Mouse (Mus musculus) stomach, embryonic 14.5 days (tissue): ENCODE measurements at regions not wholly inside any gene's neighbourhood (a gene's known extent, or its start where the extent isn't known, plus 50 kb on each side); places are given as distances from the start of the nearest gene placed in this dataset.

Experiments
- ATAC-seq: fragments of 200-750 bp; cut with Nextera tagmentation; 2 replicates; pipeline ENCODE4 v1.8.0; 2017; ENCODE audit warnings: low read depth, moderate TSS enrichment; ENCODE audit not compliant: insufficient number of reproducible peaks, insufficient read depth, low FRiP score
- H3K27ac ChIP-seq: fragments of 300-500 bp; sonication (generic); 2 replicates; pipeline ENCODE4 v1.5.1; 2014; ENCODE audit warnings: mild to moderate bottlenecking, low read length, moderate library complexity, mixed read lengths
- H3K27me3 ChIP-seq: fragments of 300-500 bp; sonication (generic); 2 replicates; pipeline ENCODE4 v1.6.1; 2014; ENCODE audit warnings: low read length, control low read depth, mixed read lengths; ENCODE audit not compliant: control insufficient read depth, insufficient read depth
- H3K36me3 ChIP-seq: fragments of 300-500 bp; sonication (generic); 2 replicates; pipeline ENCODE4 v1.6.1; 2014; ENCODE audit warnings: mild to moderate bottlenecking, control low read depth, low read length, moderate library complexity, mixed read lengths; ENCODE audit not compliant: control insufficient read depth, insufficient read depth
- H3K4me1 ChIP-seq: fragments of 300-500 bp; sonication (generic); 2 replicates; pipeline ENCODE4 v1.6.1; 2014; ENCODE audit warnings: low read length, control low read depth, mixed read lengths; ENCODE audit not compliant: control insufficient read depth, insufficient read depth
- H3K4me2 ChIP-seq: fragments of 300-500 bp; sonication (generic); replicated peaks from 2 replicates; pipeline ENCODE4 v1.6.1; 2014; ENCODE audit warnings: low read depth, low read length, control low read depth
- H3K4me3 ChIP-seq: fragments of 300-500 bp; sonication (generic); 2 replicates; pipeline ENCODE4 v1.5.1; 2014; ENCODE audit warnings: low read depth, low read length, control low read depth
- H3K9ac ChIP-seq: fragments of 300-500 bp; sonication (generic); replicated peaks from 2 replicates; pipeline ENCODE4 v1.6.1; 2014; ENCODE audit warnings: low read depth, mild to moderate bottlenecking, control low read depth, low read length, moderate library complexity, mixed read lengths
- H3K9me3 ChIP-seq: fragments of 300-500 bp; sonication (generic); 2 replicates; pipeline ENCODE4 v1.6.1; 2016; ENCODE audit warnings: low read depth, low read length, control low read depth; ENCODE audit not compliant: control insufficient read depth
- WGBS: fragments of 180-500 bp; shearing (Covaris S2); extraction: QIAGEN DNeasy Blood & Tissue Kit; methylation state at CpG from one replicate; pipeline ENCODE4 v1.1.7; 2014; 5-methylcytosine and 5-hydroxymethylcytosine counted together

DNA sequence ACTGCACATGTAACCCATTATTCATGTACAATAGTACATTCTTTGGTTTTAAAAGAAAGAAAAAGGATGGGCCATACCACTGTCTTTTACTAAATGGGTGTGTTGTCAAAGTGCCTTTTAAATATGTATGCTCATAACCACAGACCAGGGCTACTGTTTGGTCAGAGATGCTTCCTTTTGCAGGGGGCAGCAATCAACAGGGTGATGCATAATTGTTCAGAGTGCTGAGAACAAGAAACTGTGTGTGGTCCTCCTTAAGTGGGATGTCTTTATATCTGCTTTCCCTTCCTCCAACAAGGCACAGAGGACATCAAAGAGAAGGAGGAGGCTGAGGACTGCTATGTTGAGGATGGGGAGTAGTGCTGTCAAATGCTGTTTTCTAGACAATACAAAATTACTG, 544.0 kb downstream of the Ptprc start:
- no peak overlapping the region for H3K4me3 ChIP-seq
- no peak for ATAC-seq
- no peaks in the 10 kb centered on the region for H3K4me1 ChIP-seq

DNA sequence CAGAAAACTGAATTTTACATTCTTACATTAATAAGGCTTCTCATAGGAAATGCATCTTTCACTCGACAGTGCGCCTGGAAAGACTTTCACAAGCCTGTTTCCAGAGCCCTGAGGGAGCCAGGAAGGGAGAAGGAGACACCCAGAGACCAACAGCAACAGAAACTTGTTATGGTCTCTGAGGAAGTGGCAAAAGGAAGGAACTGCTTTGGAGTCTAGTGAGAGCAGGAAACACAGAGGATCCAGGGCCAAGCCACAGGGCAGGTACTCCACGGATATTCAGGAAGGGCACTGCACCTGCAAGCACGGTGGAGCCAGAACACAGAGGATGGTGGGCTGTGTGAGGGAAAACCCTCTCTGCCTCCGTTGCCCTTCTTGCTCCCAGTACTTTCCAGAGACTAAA, 554.8 kb downstream of the Ptprc start:
- H3K4me3 ChIP-seq = no peak overlapping the region
- ATAC-seq = no peak
- H3K4me1 ChIP-seq = no peaks in the 10 kb centered on the region
- 81% methylated on average over 5 of the region's 5 CpGs for WGBS
- H3K9me3 ChIP-seq = no peaks in the 10 kb centered on the region
- no peaks in the 10 kb centered on the region for H3K27me3 ChIP-seq
- no peak overlapping the region for H3K4me2 ChIP-seq
- H3K9ac ChIP-seq = no peak overlapping the region
- H3K27ac ChIP-seq = no peak overlapping the region
- no peaks in the 10 kb centered on the region for H3K36me3 ChIP-seq

More for the DNA sequence above, 544.0 kb downstream of the Ptprc start:
- no peak overlapping the region for H3K4me2 ChIP-seq
- no peaks in the 10 kb centered on the region for H3K27me3 ChIP-seq
- no peak overlapping the region for H3K27ac ChIP-seq
- H3K36me3 ChIP-seq = no peaks in the 10 kb centered on the region
- H3K9ac ChIP-seq = no peak overlapping the region
- H3K9me3 ChIP-seq = no peaks in the 10 kb centered on the region

DNA sequence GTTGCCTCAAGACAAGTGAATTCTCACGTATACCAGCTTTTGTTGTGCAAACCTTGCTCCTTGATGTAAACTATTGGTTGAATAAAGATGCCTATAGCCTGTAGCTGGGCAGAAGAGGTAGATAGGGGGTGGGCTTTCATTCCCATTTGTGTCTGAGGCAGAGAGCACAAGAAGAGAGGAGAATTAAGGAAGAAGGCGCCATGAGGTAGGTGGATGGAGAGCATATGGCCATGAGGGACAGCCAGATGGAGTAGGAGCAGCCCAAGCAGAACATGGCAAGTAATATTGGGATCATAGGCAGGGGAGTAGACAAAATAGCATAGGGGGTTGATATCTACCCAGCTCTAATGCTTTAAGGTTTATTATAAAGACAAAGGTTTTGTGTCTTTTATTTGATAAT, 557.3 kb downstream of the Ptprc start:
- no peak overlapping the region for H3K4me3 ChIP-seq
- no peak overlapping the region for H3K4me2 ChIP-seq
- ATAC-seq = no peak
- no peak overlapping the region for H3K27ac ChIP-seq
- WGBS = 93% methylated on average over 2 of the region's 2 CpGs
- no peak overlapping the region for H3K9ac ChIP-seq
- no peaks in the 10 kb centered on the region for H3K4me1 ChIP-seq
- no peaks in the 10 kb centered on the region for H3K27me3 ChIP-seq
- H3K36me3 ChIP-seq = no peaks in the 10 kb centered on the region
- H3K9me3 ChIP-seq = no peaks in the 10 kb centered on the region

DNA sequence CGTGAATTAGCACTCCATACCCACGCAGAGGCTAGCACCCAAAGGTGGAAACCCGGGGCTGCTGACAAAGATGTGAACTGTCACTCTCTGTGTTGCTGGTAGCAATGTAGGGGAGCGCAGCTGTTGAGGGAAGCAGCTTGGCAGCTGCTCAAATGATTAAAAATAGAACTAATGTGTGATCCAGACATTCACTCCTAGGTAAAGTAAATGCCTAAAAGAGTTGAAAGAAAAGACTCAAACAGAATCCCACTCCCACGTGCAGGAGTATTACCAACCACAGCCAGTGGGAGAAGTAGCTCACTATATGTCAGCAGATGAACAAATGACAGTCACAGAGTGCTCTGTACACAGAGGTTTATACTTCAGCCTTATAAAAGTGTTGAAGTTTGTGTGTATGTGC, 558.0 kb downstream of the Ptprc start:
- no peaks in the 10 kb centered on the region for H3K4me1 ChIP-seq
- H3K27ac ChIP-seq = no peak overlapping the region
- ATAC-seq = no peak
- H3K27me3 ChIP-seq = no peaks in the 10 kb centered on the region
- no peak overlapping the region for H3K9ac ChIP-seq
- H3K9me3 ChIP-seq = no peaks in the 10 kb centered on the region
- no peak overlapping the region for H3K4me3 ChIP-seq
- 64% methylated on average over 5 of the region's 5 CpGs for WGBS
- no peaks in the 10 kb centered on the region for H3K36me3 ChIP-seq
- no peak overlapping the region for H3K4me2 ChIP-seq

DNA sequence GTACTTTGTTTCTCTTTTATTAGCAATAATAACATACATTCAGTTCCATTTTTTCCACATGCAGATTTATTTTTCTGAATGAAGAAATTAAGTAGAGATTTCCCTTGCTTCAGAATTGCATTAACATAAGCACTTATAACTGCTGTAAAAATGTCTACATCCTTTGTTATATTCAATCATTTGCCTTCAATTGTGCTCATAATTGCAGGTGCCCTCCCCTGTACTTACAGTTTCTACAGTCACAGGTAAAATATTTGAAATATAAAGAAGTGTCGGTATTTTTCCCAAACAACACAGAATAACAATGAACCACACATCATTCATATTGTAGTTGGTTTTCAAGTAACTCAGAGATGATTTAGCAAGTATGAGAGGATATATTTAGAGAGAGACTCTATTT, 568.8 kb downstream of the Ptprc start:
- no peaks in the 10 kb centered on the region for H3K9me3 ChIP-seq
- H3K27ac ChIP-seq = no peak overlapping the region
- no peak overlapping the region for H3K4me2 ChIP-seq
- H3K27me3 ChIP-seq = no peaks in the 10 kb centered on the region
- no peaks in the 10 kb centered on the region for H3K4me1 ChIP-seq
- no peak overlapping the region for H3K4me3 ChIP-seq
- WGBS = 83% methylated on average over 1 of the region's 1 CpGs
- ATAC-seq = no peak
- no peaks in the 10 kb centered on the region for H3K36me3 ChIP-seq
- no peak overlapping the region for H3K9ac ChIP-seq

DNA sequence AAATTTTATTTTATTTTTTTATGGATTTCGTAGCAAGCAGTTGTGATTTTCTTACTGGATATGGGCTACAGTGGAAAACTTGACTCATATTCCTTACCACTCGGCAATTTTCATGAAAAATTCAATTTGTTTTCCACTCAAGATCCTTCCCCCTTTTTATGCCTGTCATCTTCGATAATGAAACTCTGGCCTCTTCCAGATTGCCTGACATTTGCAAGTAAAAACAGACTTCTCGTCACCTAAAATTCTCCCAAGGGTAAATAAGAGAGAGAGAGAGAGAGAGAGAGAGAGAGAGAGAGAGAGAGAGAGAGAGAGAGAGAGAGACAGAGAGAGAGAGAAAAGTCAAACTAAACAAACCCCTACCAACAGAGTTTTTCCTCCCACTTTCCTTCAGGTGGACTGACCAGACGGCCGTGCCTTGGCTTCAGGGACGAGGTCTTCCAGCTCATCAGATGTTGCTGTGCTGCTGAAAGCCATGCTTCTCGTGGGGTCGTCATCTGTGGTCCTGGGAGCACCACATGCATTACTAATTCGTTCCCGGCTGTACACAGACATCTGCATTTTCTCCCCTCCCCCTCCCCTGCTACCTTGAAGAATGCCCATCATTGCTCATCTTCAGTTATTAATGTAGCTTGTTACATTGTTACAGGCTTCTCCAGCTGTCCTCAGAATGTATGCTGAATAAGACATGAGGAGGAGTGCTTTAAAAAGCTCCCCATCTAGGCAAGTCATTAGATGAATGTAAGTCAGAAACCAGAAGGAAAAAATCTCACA, 569.4 kb downstream of the Ptprc start:
- Histone ChIP-seq H3K27ac (no peak overlapping the region), H3K9ac (no peak overlapping the region), H3K4me2 (no peak overlapping the region), H3K36me3 (no peaks in the 10 kb centered on the region), H3K4me1 (no peaks in the 10 kb centered on the region), H3K9me3 (no peaks in the 10 kb centered on the region), H3K4me3 (no peak overlapping the region), H3K27me3 (no peaks in the 10 kb centered on the region)
- 52% methylated on average over 11 of the region's 11 CpGs for WGBS
- ATAC-seq = no peak

DNA sequence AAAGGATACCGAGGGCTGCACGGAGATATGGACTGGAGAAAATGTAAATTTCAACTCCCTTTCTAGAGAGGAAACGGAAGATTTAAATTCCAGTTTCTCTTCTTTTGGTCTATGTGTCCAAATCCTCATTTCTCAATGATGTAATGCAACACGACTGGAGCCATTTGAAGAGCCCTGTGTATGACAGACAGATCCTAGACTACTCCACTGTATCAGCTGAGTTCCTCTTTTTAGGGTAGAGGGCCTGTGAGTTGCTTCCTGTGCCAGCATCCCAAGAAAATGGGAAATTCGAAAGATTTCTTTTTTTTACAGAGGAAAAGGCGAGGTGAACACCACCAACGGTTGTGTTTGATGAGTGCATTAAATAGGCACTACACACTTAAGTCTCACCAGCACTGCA, 581.8 kb downstream of the Ptprc start:
- Histone ChIP-seq H3K4me3 (no peak overlapping the region), H3K27me3 (no peaks in the 10 kb centered on the region), H3K4me1 (no peaks in the 10 kb centered on the region), H3K9me3 (no peaks in the 10 kb centered on the region), H3K27ac (no peak overlapping the region), H3K36me3 (no peaks in the 10 kb centered on the region), H3K4me2 (no peak overlapping the region), H3K9ac (no peak overlapping the region)
- no peak for ATAC-seq
- 87% methylated on average over 7 of the region's 7 CpGs for WGBS

DNA sequence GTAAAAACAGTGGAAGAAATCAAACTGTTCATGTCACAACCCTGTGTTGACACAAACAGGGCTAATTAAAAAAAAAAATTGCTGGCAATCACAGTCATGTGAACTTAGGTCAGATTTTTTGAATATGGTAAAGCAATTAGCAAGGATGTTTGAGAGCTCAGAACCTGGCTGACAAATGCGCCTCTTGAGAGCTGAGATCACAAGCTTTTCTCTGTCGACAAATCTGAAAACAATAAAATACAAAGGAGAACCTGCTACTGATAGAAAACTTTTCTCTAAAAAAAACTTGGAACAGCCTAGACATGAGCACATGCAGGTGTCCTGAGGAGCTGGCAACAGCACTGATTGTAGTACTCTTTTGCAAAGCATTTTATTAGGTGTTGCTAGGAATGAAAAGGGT, 583.6 kb downstream of the Ptprc start:
- Histone ChIP-seq H3K9ac (no peak overlapping the region), H3K36me3 (no peaks in the 10 kb centered on the region), H3K27ac (no peak overlapping the region), H3K9me3 (no peaks in the 10 kb centered on the region), H3K27me3 (no peaks in the 10 kb centered on the region), H3K4me3 (no peak overlapping the region), H3K4me1 (no peaks in the 10 kb centered on the region), H3K4me2 (no peak overlapping the region)
- WGBS = 62% methylated on average over 2 of the region's 2 CpGs
- no peak for ATAC-seq

DNA sequence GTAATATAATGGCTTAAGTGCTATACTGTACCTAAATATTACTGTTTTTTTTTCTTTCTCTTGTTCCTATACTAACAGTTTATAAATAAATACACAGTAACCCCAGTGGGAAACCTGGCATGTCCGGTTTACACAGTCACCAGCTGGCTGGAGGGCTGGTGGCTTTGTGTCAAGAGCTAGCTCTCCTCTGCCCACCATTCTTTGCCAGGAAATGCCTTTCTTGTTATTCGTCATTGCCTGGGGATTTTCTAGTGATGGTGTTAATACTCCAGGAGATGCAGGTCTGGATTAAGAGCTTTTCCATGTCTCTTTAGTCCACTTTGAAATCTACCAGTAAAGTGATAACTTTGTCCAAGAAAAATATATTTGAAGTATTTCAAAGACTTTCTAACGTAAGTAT, 584.2 kb downstream of the Ptprc start:
- ATAC-seq = no peak
- Histone ChIP-seq H3K36me3 (no peaks in the 10 kb centered on the region), H3K4me2 (no peak overlapping the region), H3K4me3 (no peak overlapping the region), H3K4me1 (no peaks in the 10 kb centered on the region), H3K27me3 (no peaks in the 10 kb centered on the region), H3K9ac (no peak overlapping the region), H3K9me3 (no peaks in the 10 kb centered on the region), H3K27ac (no peak overlapping the region)
- 41% methylated on average over 3 of the region's 3 CpGs for WGBS
